Mouse (Mus musculus) gastrocnemius, adult 18-20 months (tissue): Measurements from ENCODE around the gene Rhbdf2. TPM values are rescaled to one million over a fixed set of nuclear protein-coding genes. Genes with fewer than 3 reads are reported as not detected.
"Not testable (repeated sequence)": the region's sequence is repeated elsewhere in the genome, so short reads cannot be mapped to it uniquely, and the experiment has no call there.

Source experiments
- DNase-seq: peaks from one replicate; pipeline ENCODE4 v3.0.0; 2021; ENCODE audit warnings: low spot score
- long read RNA-seq, 2 experiments: library from polyadenylated mRNA; stranded (forward); transcript quantifications; one replicate each; pipeline ENCODE4 v2.0.0; 2021
- total RNA-seq, 2 experiments: library from RNA; stranded (reverse); gene quantifications; 2 replicates each; pipeline ENCODE4 v1.2.3; 2021

The Rhbdf2 gene
- 10 to 100 TPM; 11.2 to 11.9 TPM for total RNA-seq
- long read RNA-seq, experiment 1, partial matches to known transcripts = 5 of 11 reads
- long read RNA-seq, experiment 1, other reads (novel, unspliced or antisense) = 4 of 11 reads
- long read RNA-seq, experiment 2, transcript Rhbdf2-202 (19 exons, 3,593 nt) = major isoform, 5 of 17 reads
- long read RNA-seq, experiment 2, partial matches to known transcripts = 6 of 17 reads
- long read RNA-seq, experiment 2, other reads (novel, unspliced or antisense) = 6 of 17 reads

GRCm38 (mm10) chr11:116626299-116627071 is at the start of gene Rhbdf2:
Gene Rhbdf2 (minus strand): TSS chr11:116627019.
- no peak for DNase-seq

- DNase-seq = no peak
These were observed 49.6 kb upstream of the Rhbdf2 start for GRCm38 (mm10) chr11:116676175-116676976.

GRCm38 (mm10) chr11:116675429-116675828 is 48.6 kb upstream of the Rhbdf2 start:
- DNase-seq = not testable (repeated sequence)

- peak; percentile 27 for DNase-seq
These were observed 48.0 kb upstream of the Rhbdf2 start for GRCm38 (mm10) chr11:116674616-116675379.

- DNase-seq = no peak
These were observed 46.6 kb upstream of the Rhbdf2 start for GRCm38 (mm10) chr11:116673410-116673809.

- no peak for DNase-seq
These were observed 45.8 kb upstream of the Rhbdf2 start for GRCm38 (mm10) chr11:116672595-116672994.

GRCm38 (mm10) chr11:116671845-116672434 is 45.1 kb upstream of the Rhbdf2 start:
- DNase-seq = no peak

- DNase-seq = peak; percentile 99
These were observed 44.5 kb upstream of the Rhbdf2 start for GRCm38 (mm10) chr11:116671112-116671844.

- no peak for DNase-seq
These were observed 43.6 kb upstream of the Rhbdf2 start for GRCm38 (mm10) chr11:116670386-116670785.

- DNase-seq = no peak
These were observed 43.1 kb upstream of the Rhbdf2 start for GRCm38 (mm10) chr11:116669787-116670365.

GRCm38 (mm10) chr11:116669316-116669715 is 42.5 kb upstream of the Rhbdf2 start:
- DNase-seq = no peak

- DNase-seq = no peak
These were observed 42.0 kb upstream of the Rhbdf2 start for GRCm38 (mm10) chr11:116668839-116669238.

GRCm38 (mm10) chr11:116668381-116668825 is 41.6 kb upstream of the Rhbdf2 start:
- no peak for DNase-seq

GRCm38 (mm10) chr11:116667930-116668329 is 41.1 kb upstream of the Rhbdf2 start:
- DNase-seq = no peak

GRCm38 (mm10) chr11:116667012-116667411 is 40.2 kb upstream of the Rhbdf2 start:
- not testable (repeated sequence) for DNase-seq

GRCm38 (mm10) chr11:116666566-116666965 is 39.7 kb upstream of the Rhbdf2 start:
- DNase-seq = peak; percentile 44

- no peak for DNase-seq
These were observed 38.5 kb upstream of the Rhbdf2 start for GRCm38 (mm10) chr11:116665289-116665688.

GRCm38 (mm10) chr11:116661948-116662377 is 35.1 kb upstream of the Rhbdf2 start:
- DNase-seq = no peak

- DNase-seq = no peak
These were observed 34.6 kb upstream of the Rhbdf2 start for GRCm38 (mm10) chr11:116661291-116661947.
